ENCODE assay signal across 25 mouse cellular contexts in the genomic region with DNA sequence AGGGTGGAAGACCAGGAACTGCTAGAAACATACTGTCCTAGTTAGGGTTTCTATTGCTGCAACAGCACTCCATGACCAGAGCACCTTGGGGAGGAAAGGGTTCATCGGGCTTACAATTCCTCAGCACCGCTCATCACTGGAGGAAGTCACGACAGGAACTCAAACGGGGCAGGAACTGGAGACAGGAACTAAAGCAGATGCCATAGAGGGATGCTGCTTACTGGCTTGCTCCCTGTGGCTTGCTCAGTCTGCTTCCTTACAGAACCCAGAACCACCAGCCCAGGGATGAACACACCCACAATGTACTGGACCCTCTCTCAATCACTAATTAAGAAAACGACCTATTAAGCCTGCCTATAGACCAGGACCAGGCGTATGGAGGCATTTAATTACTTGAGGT. TPM values are rescaled to one million over a fixed set of nuclear protein-coding genes. Genes with fewer than 3 reads are reported as not detected.
"Had no signal": no experiment of that assay in that cellular context is flagged by ENCODE, and none has a peak within 500 bp of the region (broad histone marks: within the 10 kb centered on the region; RNA-seq: fewer than 3 reads in every experiment).

No protein-coding gene starts in this region.

- H3K4me3 ChIP-seq: midbrain, embryonic 10.5 days; midbrain, embryonic 13.5 days; myocyte; neural tube, embryonic 13.5 days; neural tube, embryonic 15.5 days had no signal

- DNase-seq: lung, adult 18-20 months; lung, embryonic 14.5 days; lung, postnatal 10 days; retina, postnatal 1 day; right cerebral cortex, adult 18-20 months; right cerebral cortex, postnatal 25 days; right cerebral cortex, postnatal 4 days; spleen, adult 18-20 months; thymus, adult 18-20 months; thymus, postnatal 14 days; thymus, postnatal 36 days had no signal

- H3K4me2 ChIP-seq: lung, embryonic 14.5 days; midbrain, embryonic 13.5 days; neural tube, embryonic 13.5 days; neural tube, embryonic 15.5 days had no signal

- H3K36me3 ChIP-seq: midbrain, embryonic 10.5 days; midbrain, embryonic 13.5 days; neural tube, embryonic 13.5 days; neural tube, embryonic 15.5 days had no signal

- ATAC-seq: midbrain, embryonic 13.5 days; midbrain, embryonic 16.5 days had no signal

- H3K9ac ChIP-seq: lung, embryonic 14.5 days; midbrain, embryonic 13.5 days; neural tube, embryonic 13.5 days; neural tube, embryonic 15.5 days had no signal

- H3K9me3 ChIP-seq: midbrain, embryonic 10.5 days; midbrain, embryonic 13.5 days; neural tube, embryonic 15.5 days had no signal

- H3K27ac ChIP-seq: midbrain, embryonic 10.5 days; midbrain, embryonic 13.5 days; neural tube, embryonic 13.5 days; neural tube, embryonic 15.5 days had no signal

RNA-seq across cellular contexts. Expression of a gene that starts 30.5 kb away (rescaled TPM):
- total RNA-seq: megakaryocyte, adult 5-6 weeks; megakaryocyte-erythroid progenitor cell, adult 5-6 weeks had no signal
- polyA plus RNA-seq: liver, embryonic 16.5 days; lung, embryonic 14.5 days; lung, embryonic 16.5 days; midbrain, embryonic 10.5 days; midbrain, embryonic 13.5 days; midbrain, embryonic 16.5 days; myocyte; neural tube, embryonic 11.5 days; neural tube, embryonic 13.5 days; neural tube, embryonic 15.5 days; small intestine, adult 2 months; stomach, embryonic 14.5 days; stomach, embryonic 16.5 days had no signal
